Mouse (Mus musculus) left cerebral cortex, postnatal 10 days (tissue): ENCODE measurements at regions not wholly inside any gene's neighbourhood (a gene's known extent, or its start where the extent isn't known, plus 50 kb on each side); places are given as distances from the start of the nearest gene placed in this dataset.

ENCODE experiments used
- DNase-seq, 2 experiments: peaks; one replicate each; pipeline ENCODE4 v3.0.0; 2021 to 2022; ENCODE audit warnings: low spot score in 2 of 2, mixed read lengths in 1 of 2; ENCODE audit errors: extremely low spot score in 1 of 2
- intact Hi-C: fragments of 180-260 bp; cut with DNase I; formaldehyde crosslinking; loops from one replicate; pipeline ENCODE4 v1.15.1; 2025

DNA sequence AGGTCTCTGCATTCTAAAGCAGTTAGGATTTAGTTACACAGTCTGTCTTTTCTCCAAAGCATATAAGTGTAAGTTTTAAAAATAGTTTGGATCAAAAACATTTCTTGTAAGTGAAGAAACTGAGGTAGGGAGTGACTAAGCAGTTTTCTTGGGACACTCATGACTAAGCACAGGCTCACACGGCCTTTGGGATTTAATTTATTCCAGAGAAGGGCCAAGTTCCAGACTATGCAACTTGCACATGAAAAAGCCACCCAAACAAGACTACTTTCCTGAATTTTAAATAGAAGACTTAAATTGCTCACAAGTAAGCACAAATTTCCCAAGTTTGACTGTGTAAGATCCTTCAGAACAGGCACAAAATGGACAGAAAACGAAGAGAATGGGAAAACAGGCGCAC is 441.8 kb upstream of the Pou3f3 start:
- intact Hi-C loops = loop anchor here (10.0 kb wide), 2 partner anchors 579 to 1099 kb away; no protein-coding TSS in a partner anchor

DNA sequence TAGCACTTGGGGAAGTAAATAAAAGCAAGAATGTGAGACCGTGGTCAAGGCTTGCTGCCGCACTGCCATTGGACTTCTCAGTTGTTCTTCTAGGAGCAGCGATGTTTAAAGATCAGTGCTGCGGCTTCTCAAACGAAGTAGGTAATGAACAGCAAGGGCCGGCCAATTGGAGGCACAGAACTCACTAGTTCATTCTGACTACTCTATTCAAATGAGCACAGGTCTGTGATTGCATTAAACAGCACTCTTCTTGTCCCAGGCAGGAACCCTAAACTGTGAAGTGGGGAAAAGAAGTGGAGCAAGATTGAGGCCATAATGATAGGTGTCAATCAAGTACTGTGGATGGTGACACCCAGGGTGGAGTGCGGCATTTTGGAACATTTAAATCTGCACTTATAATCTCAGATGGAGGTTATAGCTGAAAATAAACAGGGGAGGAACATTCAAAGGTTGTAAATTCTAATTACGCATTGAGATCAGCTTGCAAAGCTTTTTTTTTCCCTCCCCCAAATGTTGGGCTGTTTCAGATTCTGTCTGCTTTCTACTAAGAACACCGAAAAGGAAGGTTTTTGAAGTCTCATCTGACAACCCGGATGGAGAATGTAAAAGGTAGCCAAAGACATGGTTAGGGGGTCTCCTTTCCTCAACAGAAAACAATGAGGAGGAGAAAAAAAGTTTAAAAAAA is 438.5 kb upstream of the Pou3f3 start:
- DNase-seq = no peak
- intact Hi-C loops = loop anchor here (5.0 to 10.0 kb wide), 7 partner anchors 285 to 1102 kb away; no protein-coding TSS in a partner anchor

More for the DNA sequence above, 441.8 kb upstream of the Pou3f3 start:
- DNase-seq = no peak

DNA sequence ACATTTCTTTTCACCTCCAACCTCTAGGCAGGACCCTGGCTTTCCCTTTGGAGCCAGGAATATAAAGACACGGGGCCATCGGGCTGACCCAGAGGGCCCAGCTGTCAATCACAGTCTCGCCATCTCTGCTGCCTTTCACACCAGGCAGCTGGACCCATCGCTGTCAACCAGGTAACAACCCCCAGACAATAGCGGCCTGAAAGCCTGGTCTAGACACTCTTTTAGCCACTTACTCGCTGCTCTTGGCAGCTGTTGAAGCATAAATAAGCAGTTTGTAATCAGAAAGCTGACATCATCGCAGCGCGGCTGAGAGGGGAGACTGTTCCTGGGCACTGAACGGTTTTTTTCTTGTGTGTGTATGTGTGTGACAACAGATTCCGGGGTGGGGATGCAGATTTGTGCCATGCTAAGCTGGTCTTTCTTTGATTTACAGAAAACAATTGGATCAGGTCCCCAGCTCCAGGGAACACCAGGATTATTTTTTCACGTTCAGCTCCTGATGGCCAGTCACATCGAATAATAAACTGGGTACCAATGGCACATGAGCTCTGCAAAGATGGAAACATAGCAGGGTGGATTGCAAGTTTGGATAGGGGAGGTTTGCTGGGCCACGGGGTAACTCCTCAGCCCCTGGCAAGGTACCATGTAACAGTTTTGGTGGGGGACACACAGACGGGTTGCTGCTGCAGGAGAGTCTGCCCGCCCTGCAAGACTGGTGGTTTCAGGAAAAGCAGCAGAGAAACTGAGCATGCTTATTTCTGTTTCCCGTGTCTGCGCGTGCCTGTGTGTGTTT is 437.6 kb upstream of the Pou3f3 start:
- intact Hi-C loops = loop anchor here (5.0 to 10.0 kb wide), 7 partner anchors 284 to 1103 kb away; no protein-coding TSS in a partner anchor
- peak in 1 of 2 experiments; percentile 41 for DNase-seq

DNA sequence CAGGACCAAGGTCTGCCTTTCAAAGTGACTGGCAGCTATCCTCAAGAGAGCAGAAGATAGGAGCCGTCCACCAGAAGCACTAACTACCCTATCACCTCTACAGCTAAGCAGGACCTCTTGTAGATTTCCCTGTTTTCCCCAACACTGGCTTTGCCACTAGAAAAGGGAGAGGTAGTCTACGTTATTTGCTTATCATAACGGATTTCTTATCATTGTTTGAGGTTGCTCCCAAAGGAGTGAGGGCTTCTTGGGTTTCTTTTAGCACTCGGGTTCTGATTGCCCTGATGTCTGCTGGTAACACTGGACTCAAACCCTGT is 437.0 kb upstream of the Pou3f3 start:
- intact Hi-C loops = loop anchor here (5.0 to 10.0 kb wide), 7 partner anchors 284 to 1104 kb away; no protein-coding TSS in a partner anchor
- DNase-seq = no peak

DNA sequence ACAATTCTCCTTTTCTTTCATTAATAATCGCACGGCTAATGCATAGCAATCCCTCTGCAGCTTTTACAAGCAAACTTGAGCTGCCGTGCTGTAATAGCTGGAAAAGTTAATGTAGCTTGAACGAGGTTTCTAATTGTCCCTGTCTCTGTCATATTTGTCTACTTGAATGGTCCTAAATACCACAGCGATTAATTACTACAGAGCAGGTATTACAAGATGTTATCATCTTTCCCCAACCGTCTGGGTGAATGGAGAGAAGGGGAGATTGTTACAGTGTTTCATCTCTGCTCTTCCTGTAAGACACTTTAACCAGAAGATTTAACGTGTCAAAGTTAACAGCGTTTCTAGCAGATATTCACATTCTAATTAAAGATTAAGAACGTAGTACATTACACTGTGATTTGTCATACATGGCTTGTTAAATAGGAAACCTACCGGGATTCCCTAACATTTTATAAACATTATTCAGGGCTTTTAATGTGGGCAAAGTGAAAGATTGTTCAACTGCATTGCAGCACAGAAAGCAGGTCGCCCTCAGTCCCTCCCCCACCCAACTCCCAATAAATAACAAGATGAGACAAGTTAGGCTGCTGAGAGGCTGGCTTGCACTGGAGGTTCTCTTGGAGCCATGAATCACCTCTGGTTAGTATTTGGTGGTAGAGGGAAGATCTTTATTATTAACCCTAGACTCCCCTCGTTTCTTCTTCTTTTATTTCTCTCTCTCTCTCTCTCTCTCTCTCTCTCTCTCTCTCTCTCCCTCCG is 436.2 kb upstream of the Pou3f3 start:
- intact Hi-C loops = loop anchor here (5.0 to 10.0 kb wide), 7 partner anchors 283 to 1105 kb away; no protein-coding TSS in a partner anchor
- DNase-seq = no peak

DNA sequence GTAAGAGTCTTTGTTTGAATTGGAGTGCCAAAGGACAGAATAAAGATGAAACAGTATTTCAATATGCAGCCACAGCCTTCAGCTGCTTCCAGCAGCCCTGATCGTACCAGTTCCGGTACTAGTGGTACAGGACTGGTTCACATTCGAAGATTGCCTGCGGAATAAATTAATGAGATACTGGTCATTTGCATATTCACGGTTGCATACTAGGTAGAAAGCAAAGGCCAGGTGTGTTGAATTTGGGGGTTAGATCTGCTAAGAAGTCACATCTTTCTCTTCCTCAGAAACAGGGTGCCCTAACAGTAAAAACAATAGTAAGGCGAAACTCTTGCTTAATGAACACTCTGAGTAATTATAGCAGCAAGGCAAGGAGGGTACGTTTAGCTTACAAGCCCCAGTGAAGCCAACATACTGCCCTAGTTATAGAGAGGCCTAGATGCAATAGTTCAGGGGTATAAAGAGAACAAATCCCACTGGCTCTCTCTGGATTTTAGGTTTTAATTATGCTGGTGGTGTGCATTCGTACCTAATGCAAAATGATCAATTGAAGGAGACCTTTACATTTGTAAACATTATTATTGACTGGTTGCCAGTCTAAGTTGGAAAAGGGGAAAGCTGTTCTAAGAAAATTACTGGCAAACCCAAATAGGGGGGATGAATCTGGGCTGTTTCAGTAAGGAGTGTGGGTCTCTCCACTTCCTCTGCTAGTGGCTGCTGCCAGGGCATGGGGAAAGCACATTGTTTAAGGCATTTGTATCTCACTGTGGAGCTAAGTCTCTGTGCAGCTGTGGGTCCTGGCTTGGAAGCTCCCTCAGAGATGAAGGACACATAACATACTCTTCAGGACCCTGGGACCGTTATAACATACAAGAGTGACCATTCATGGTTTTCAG is 435.3 kb upstream of the Pou3f3 start:
- intact Hi-C loops = loop anchor here (10.0 kb wide), 1 partner anchor 225 kb away; no protein-coding TSS in a partner anchor
- DNase-seq = no peak

DNA sequence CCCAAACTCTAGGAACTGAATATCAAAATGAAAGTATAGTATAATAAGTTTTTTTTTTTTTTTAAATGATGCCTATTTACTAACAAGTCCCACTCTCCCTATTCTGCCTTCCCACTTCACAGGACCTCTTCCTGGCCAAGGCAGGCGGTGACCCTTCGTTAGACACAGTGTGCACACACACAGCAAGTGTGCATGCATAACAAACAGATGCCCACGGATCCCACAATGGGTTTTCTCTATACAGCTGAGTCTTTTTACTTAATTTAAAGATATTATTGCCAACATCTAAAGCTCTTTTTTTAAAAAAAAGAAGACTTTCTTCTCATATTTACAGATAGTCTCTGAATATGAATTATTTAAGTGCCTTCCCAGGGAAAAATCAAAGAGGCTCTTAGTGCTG is 434.5 kb upstream of the Pou3f3 start:
- intact Hi-C loops = loop anchor here (10.0 kb wide), 1 partner anchor 224 kb away; no protein-coding TSS in a partner anchor
- DNase-seq = no peak

DNA sequence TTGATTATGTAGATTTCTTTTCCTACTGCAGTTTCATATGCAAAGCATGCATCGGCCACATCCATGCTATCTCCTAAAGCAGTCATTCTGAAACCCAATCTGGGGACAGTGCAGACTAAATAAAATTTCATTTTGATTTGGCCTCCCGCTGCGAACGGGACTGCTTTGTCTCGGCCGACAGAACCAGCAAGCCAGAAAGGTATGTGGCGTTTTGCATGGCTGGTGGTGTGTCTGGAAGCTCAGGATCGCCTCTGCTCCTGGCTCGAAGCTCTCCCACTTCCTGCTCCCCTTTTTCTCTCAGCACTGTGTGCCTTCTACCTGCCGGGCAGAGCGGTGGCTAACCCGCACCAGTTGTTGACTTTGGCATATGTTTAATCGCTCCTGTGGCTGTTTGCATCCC is 433.8 kb upstream of the Pou3f3 start:
- intact Hi-C loops = loop anchor here (10.0 kb wide), 1 partner anchor 223 kb away; no protein-coding TSS in a partner anchor
- DNase-seq = no peak

DNA sequence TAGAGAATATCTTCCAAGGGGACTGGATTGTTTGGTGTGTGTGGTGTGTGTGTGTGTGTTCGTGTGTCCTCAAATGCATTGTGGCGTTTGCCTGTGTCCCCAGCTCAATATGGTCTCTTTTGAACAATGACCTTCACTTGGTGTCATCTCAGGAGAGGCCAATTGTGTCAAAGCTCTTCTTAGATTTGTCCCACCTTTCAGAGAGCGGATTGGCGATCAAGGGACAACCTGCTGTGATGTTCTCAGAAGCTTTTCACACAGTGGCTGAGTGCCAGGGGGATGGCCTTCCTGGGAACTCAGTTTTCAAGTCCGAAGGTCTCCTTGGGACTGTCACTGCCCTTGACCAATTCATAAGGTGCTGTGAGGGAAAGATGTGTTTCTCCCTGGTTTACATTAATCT is 433.0 kb upstream of the Pou3f3 start:
- peak in 1 of 2 experiments; percentile 48 for DNase-seq
- intact Hi-C loops = loop anchor here (10.0 kb wide), 1 partner anchor 222 kb away; no protein-coding TSS in a partner anchor

DNA sequence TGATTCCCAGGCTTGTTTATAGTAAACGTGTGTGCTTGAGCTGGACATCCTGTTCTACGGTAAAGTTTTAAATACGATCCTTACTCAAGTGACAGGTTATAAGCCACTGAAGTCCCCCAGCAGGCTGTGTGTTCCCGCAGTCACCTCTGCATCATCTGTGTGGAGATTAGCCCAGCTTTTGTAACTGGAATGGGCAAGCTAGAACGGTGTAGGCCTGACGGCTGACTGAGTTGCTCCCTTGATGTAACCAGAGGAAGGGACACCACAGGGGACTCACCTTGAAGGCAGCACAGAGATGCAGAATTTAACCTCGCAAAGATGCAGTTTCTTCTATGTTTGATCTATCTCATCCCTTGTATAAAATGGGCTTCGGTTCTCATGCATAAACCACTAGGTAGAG is 418.4 kb upstream of the Pou3f3 start:
- DNase-seq = no peak
- intact Hi-C loops = no loop called here

DNA sequence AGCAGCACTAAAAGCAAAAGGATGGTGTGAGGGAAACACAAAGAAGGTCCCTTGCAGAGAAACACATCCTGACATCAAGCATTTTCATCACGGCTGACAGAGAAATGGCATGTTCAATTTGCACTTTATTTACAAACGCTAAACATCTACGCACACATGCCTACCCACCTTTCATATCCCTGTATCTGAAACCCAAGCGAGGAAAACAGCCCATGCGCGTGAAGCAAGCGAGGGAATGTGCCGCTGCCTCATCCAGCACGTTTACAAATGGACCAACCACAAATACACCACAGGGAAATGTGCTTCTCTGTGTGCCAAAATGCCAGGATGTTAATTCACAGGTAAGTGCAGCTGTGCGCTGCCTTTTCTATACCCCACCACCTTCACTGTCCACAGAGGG is 399.7 kb upstream of the Pou3f3 start:
- DNase-seq = no peak
- intact Hi-C loops = no loop called here

DNA sequence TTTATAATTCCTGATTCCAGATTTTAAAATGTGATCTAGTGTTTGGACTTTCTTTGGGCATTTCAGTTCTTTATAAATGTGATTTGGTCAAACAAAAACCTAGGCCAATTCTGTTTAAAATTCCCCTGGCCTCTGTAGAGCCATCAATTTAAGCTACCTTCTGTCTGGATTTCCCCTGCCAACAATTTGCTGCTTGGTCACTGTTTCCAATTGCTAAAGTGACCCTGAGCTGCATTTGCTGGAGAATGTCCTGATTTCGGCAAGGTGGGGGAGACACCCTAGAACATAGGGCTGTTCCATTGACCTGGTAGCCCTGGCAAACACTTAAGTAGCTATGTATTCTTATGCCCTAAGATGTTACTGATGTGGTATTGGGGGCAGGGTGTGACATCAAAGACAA is 386.3 kb upstream of the Pou3f3 start:
- intact Hi-C loops = no loop called here
- DNase-seq = no peak

DNA sequence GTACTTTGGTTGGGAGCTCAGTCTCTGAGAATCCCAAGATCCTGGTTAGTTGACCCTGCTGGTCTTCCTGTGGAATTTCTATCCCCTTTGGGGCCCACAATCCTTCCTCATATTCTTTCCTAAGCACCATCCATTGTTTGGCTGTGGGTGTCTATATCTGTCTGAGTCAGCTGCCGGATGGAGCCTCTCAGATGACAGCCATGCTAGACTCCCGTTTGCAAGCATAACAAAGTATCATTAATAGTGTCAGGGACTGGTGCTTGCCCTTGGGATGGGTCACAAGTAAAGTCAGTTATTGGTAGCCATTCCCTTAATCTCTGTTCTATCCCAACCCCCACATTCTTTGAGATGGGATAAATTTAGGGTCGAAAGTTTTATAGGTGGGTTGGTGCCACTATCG is 382.1 kb upstream of the Pou3f3 start:
- no peak for DNase-seq
- intact Hi-C loops = no loop called here

DNA sequence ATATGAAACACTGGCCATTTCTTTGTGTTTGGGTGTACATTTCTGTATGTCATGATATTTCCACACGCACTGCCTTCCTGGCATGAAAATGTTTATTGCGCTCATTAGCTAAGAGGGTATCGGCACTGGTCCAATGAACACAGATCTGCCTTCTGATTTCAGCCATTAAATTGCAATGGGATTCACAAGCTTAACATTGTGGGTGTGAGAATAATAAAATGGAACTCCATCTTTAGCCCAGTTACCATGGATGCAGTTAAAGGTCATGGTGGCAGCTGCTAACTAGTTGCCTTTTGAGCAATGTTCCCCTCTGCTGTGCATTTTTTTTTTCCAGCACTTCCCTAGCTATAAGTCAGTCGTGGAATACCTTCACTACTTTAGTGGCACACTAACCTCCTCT is 343.7 kb upstream of the Pou3f3 start:
- intact Hi-C loops = loop anchor here (5.0 kb wide), 1 partner anchor 50 kb away; no protein-coding TSS in a partner anchor
- DNase-seq = peak in 1 of 2 experiments; percentile 5

DNA sequence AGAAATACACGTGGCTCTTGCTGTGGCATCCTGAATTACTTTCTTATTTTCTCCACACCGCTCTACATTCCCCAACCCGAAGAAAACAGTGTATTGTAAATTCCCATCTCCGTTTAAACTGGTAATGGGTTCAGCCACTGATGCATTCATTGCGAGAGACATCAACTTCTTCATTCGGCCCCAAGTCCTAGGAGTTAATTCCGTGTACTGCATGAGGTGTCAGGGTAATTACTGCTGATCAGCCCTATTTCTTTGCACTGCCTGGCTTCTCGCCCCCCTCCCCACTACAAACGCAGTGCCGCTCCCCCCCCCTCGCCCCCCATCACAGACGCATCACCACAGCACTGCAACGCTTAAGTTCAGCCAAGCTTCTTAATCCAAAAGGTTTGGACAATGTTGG is 343.2 kb upstream of the Pou3f3 start:
- intact Hi-C loops = loop anchor here (5.0 kb wide), 1 partner anchor 50 kb away; no protein-coding TSS in a partner anchor
- DNase-seq = peak in 1 of 2 experiments; percentile 9

DNA sequence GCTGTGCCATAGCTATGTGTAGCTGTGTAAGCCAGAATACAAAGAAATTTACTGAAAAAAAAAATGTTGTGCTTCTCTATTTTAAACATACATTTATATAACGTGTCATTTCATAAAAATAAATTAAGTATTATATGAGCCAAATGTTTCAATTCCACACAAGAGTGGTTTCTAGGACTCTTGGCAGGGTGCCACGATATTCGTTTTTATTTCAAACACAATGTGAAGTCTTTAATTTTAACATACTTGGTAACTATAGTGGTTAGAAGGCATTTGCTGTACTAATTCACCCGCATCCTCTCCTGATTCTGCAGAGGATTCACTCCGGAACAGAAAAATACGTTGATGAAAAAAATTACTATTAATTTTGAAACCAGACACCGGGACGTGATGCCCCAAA is 342.5 kb upstream of the Pou3f3 start:
- DNase-seq = peak; percentile 29 to 54
- intact Hi-C loops = loop anchor here (5.0 kb wide), 1 partner anchor 51 kb away; no protein-coding TSS in a partner anchor

DNA sequence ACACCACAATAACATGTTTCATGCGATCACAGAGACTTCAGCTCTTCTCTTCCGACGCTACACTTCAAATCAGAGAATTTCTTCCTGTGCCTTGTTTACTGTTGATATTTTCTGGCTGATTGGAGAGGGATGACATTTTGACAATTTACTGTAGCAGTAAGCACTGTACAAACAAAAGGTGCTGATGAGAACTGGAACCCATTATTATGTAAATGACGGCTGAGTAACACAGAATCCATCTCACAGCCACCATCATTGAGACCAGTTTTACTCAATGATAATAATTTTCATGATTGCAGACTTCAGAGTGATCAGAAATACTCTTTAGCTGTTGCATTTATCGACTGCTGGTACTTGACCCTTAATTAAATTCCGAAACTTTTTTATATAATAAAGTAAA is 341.5 kb upstream of the Pou3f3 start:
- DNase-seq = no peak

DNA sequence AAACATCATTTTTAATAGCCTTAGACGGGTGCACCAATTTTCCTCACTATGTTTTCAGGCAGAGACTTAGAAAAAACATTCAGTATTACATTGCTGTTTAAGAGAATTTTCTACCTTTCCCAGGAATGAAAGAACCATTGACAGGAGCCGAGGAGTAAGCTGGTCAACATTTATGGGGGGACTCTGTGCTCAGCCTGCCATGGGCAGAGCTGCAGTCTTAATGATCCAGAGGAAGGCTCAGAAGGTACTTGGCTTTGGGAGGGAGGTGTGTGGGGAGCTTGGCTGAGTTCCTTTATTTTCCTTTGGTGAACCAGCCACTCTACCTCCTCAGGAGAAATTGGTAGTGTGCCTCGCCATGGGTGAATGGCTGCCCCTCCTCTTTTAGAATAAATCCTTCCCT is 333.1 kb upstream of the Pou3f3 start:
- no peak for DNase-seq
- intact Hi-C loops = no loop called here

More for the DNA sequence above, 341.5 kb upstream of the Pou3f3 start:
- intact Hi-C loops = loop anchor here (5.0 kb wide), 1 partner anchor 52 kb away; no protein-coding TSS in a partner anchor
